Mouse (Mus musculus): ENCODE measurements at regions not wholly inside any gene's neighbourhood (a gene's known extent, or its start where the extent isn't known, plus 50 kb on each side); places are given as distances from the start of the nearest gene placed in this dataset.

DNA sequence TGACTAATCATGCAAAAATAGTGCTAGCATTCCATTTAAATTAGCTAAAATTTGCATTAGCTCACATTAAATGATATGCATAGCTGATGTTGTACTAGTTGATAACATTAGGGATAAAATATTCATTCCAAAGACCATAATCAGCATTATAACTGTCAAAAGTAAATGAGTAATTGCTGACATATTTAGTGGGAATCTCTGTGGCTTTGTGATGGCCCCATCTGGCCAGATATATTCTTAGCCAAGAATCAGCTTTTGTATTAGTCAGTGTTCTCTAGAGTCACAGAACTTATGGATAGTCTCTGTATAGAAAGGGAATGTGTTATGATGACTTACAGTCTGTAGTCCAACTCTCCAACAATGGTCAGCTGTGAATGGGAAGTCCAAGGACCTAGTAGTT lies 171.2 kb downstream of the Gria2 start:
- in situ Hi-C loops (cut with MboI, MseI), result no loop called here

DNA sequence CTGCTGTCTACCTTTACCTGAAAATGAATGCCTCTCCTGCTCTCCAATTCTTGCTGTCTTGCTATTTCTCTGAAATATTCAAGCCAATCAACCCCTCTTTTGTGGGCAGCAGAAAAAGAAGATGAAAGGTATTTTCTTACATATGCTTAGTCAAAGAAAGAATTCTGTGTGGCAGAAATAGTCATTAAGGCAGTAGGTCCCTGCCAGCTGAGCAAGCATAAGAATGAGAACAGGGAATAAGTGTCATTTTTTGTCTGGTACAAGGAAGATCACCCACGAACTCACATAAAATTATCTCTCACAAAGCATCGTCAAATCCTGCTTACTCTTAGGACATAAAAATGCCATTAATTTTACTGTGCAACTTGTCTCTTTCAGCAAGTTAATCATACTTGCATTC lies 192.2 kb downstream of the Gria2 start:
- in situ Hi-C loops (cut with MboI, MseI), result no loop called here

- in situ Hi-C loops (cut with MboI, MseI), result no loop called here
Observed at GRCm38 (mm10) chr3:80608467-80608866, 194.2 kb downstream of the Gria2 start.

GRCm38 (mm10) chr3:80607809-80608208 lies 194.8 kb downstream of the Gria2 start:
- in situ Hi-C loops (cut with MboI, MseI), result no loop called here

DNA sequence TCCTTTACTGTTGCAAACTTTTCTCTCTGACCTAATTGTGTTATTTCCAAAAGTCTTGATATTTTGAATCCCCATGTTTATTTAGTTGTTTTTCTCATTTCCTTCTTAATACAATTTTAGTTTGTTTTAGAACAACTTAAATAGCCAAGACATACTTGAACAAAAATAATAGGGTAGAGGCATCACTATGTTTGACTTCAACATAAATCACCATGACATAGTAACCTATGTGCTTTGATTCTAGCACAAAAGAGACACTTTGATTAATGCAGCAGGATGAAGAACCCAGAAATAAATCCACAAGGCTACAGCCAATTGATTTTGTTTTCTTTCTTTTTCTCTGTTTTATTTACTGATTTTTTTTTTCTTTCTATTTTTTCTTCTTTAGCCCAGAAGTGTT lies 205.1 kb downstream of the Gria2 start:
- in situ Hi-C loops (cut with MboI, MseI), result loop anchor here (5.0 kb wide), 1 partner anchor 1820 kb away; no protein-coding TSS in a partner anchor

DNA sequence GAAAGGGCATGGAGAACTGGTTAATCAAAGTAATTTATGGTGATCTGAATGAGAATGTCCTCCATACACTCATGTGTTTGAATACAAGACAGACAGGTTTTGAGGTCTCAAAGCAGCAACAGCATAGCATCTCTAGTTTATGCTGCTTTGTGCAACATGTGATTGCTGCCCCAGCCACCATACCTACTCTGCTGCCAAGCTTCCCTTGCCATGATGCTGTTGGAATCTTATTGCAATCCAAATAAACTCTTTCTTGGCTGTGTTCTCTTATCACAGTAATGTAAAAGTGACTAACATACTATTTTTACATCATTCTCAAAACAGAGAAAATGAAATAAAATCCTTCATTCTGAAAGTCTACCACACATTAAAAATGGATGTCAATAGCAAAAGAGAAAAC lies 235.1 kb downstream of the Gria2 start:
- in situ Hi-C loops (cut with MboI, MseI), result no loop called here

DNA sequence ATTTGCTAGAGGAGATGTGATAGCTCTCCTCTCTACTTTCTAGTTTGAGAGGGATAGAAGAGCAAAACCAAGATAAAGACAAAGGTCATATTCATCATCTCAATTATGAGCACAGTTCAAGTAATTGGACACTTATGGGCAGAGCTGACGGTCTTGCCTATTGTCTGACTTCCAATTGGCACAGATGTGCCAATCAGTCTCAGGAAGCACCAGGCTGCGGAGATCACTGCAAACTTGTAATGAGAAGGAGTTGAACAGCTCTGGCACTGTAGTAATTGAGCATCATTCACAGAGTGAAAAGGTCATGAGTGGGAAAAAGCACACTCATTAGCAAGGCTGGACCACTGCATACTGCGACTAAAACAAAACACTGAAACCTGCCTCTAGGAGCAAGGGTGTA lies 236.4 kb downstream of the Gria2 start:
- in situ Hi-C loops (cut with MboI, MseI), result no loop called here

- in situ Hi-C loops (cut with MboI, MseI), result no loop called here
Observed at GRCm38 (mm10) chr3:80546151-80546695, 256.4 kb downstream of the Gria2 start.

GRCm38 (mm10) chr3:80543783-80544182 lies 258.9 kb downstream of the Gria2 start:
- in situ Hi-C loops (cut with MboI, MseI), result no loop called here

DNA sequence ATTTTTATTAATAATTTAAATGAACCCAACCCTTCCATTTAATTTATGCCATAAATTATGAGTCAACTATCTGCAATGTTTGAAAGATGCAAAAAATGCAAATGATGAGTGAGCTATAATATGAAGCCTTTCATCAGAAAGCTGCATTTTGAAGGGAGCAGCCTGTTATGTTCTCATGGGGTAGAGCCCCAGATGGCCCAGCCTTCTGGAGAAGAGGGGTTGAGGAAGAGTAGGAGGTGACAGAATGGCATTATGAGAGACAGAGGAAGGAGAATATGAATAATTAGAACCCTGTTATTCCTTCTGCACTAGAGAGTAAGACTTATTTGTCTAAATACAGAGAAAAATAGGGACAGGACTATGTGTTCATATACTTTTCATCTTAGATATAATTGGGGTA lies 261.3 kb downstream of the Gria2 start:
- in situ Hi-C loops (cut with MboI, MseI), result no loop called here

GRCm38 (mm10) chr3:80533706-80534349 lies 268.8 kb downstream of the Gria2 start:
- in situ Hi-C loops (cut with MboI, MseI), result no loop called here

DNA sequence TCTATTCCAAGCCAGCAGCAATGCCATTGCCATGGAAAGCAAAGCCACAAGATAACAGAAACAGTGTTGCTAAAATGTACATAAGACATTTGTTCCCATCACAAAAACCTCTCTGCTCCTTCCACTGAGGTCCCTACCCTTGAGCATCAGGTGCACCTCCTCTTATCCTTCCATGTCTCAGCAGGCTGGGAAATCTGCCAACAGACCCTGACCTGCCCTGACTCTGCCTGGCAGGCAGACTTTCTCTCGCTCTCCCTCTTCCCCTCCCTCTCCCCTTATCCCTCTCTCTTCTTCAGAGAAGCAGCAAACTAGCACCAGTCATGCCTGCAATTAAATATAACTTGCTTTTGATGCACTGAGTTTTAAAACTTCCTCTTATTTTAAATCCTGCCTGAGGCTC lies 288.6 kb downstream of the Gria2 start:
- in situ Hi-C loops (cut with MboI, MseI), result no loop called here

- in situ Hi-C loops (cut with MboI, MseI), result no loop called here
Observed at GRCm38 (mm10) chr3:80509185-80509584, 293.4 kb downstream of the Gria2 start.

DNA sequence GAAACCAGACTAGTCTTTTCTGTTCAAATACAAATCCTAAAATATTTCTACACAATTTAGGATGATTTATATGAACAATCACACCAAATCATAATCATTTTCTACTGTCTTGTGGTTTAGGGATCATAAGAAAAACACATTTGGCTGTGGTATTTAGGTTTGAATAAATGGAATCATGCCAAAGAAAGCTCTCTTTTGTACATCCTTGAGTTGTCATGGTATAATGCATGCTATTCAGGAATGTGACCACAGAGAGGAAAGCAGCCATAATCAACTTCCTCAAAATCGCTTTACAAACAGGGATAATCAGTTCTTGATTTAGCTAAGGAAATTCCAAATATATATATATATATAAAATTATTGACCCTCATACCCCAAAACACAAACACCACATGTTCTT lies 295.9 kb downstream of the Gria2 start:
- in situ Hi-C loops (cut with MboI, MseI), result no loop called here

DNA sequence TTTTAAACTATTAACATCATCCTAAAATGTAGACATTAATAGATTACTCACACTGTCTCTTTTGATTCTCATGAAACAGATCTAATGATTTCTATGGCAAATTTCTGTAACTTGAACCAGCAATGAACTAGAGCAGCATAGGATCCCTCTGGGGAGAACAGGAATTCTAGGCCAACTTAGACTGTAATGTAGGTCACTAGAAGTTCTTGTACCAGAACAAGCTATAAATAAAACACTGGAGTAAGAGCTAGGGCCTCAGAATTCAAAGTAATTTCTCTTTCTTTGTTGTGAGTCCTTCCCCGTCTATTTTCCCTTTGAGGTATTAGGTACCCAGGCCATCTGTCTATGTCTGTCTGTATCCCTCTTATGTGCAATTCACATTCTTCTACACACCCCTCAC lies 301.5 kb downstream of the Gria2 start:
- in situ Hi-C loops (cut with MboI, MseI), result no loop called here

- in situ Hi-C loops (cut with MboI, MseI), result no loop called here
Observed at GRCm38 (mm10) chr3:80496556-80496955, 306.1 kb downstream of the Gria2 start.

DNA sequence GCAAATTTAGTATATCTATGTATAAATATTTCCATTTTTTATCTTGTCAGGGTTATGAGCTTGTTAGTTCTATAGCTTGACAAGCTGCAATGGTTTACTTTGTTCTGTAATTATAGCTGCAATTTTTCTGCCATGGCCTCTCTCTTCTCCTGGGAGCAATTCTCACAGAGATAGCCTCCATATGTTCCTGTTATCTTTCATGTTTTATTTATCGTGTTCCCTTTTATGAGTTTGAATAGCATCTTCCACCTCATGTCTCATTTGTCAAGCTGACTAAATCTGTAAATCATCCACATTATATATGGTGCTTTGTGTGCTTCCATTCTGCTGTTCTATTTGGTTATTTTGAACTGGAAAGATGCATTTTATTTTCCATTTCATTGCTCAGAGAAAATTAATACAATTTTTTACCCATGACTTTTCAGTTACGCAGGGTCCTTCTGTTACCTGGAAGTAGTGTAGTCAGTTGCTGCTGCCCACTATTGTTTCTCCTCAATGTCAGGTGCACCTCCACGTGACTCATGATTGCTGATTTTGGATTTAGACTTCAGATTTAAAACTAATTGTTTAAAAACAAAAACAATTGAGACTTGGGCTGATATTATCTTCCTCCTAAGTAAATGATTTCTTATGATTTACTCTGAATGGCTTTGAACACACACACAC lies 318.3 kb downstream of the Gria2 start:
- in situ Hi-C loops (cut with MboI, MseI), result no loop called here

- in situ Hi-C loops (cut with MboI, MseI), result no loop called here
Observed at GRCm38 (mm10) chr3:80478676-80479075, 324.0 kb downstream of the Gria2 start.

GRCm38 (mm10) chr3:80473686-80474085 lies 328.9 kb downstream of the Gria2 start:
- in situ Hi-C loops (cut with MboI, MseI), result no loop called here
